Mouse (Mus musculus) hindbrain, embryonic 16.5 days (tissue): ENCODE measurements around the gene Snd1. TPM values are rescaled to one million over a fixed set of nuclear protein-coding genes. Genes with fewer than 3 reads are reported as not detected.

Source experiments
- ATAC-seq: fragments of 200-750 bp; cut with Nextera tagmentation; 2 replicates; pipeline ENCODE4 v1.8.0; 2017; ENCODE audit warnings: moderate TSS enrichment, moderate library complexity
- H3K27ac ChIP-seq: fragments of 300-500 bp; sonication (generic); 2 replicates; pipeline ENCODE4 v1.5.1; 2014; ENCODE audit warnings: low read depth, mild to moderate bottlenecking, control low read depth, low read length, moderate library complexity
- H3K27me3 ChIP-seq: fragments of 300-500 bp; sonication (generic); replicated peaks from 2 replicates; pipeline ENCODE4 v1.6.1; 2014; ENCODE audit warnings: low read length; ENCODE audit not compliant: control insufficient read depth, insufficient read depth
- H3K36me3 ChIP-seq: fragments of 300-500 bp; sonication (generic); 2 replicates; pipeline ENCODE4 v1.6.1; 2014; ENCODE audit warnings: mild to moderate bottlenecking, low read length, moderate library complexity, mixed read lengths; ENCODE audit not compliant: control insufficient read depth, insufficient read depth
- H3K4me1 ChIP-seq: fragments of 300-500 bp; sonication (generic); 2 replicates; pipeline ENCODE4 v1.6.1; 2014; ENCODE audit warnings: low read depth, low read length; ENCODE audit not compliant: control insufficient read depth, insufficient read depth
- H3K4me2 ChIP-seq: fragments of 300-500 bp; sonication (generic); 2 replicates; pipeline ENCODE4 v1.6.1; 2014; ENCODE audit warnings: mild to moderate bottlenecking, low read length, control low read depth, moderate library complexity
- H3K4me3 ChIP-seq: fragments of 300-500 bp; sonication (generic); 2 replicates; pipeline ENCODE4 v1.5.1; 2014; ENCODE audit warnings: mild to moderate bottlenecking, low read length, control low read depth, moderate library complexity
- H3K9ac ChIP-seq: fragments of 300-500 bp; sonication (generic); 2 replicates; pipeline ENCODE4 v1.6.1; 2014; ENCODE audit warnings: low read depth, mild to moderate bottlenecking, control low read depth, low read length, moderate library complexity
- H3K9me3 ChIP-seq: fragments of 300-500 bp; sonication (generic); 2 replicates; pipeline ENCODE4 v1.6.1; 2014; ENCODE audit warnings: mild to moderate bottlenecking, low read length, moderate library complexity; ENCODE audit not compliant: control insufficient read depth
- WGBS: fragments of 180-500 bp; shearing (Covaris S2); extraction: QIAGEN DNeasy Blood & Tissue Kit; methylation state at CpG from one replicate; pipeline ENCODE4 v1.1.7; 2014; 5-methylcytosine and 5-hydroxymethylcytosine counted together
- polyA plus RNA-seq: library from polyadenylated mRNA; unstranded; fragments of >200 nt; fragmentation: Nextera tagmentation; extraction: Ambion mirVana; gene quantifications from 2 replicates; pipeline ENCODE4 v1.2.1, GENCODE M21; 2015

Snd1 gene
- polyA plus RNA-seq, 1 experiment from 2014 or later: 69.7 TPM

- Histone ChIP-seq H3K9ac (no peak overlapping the region), H3K27me3 (no peaks in the 10 kb centered on the region), H3K4me3 (no peak overlapping the region), H3K9me3 (no peaks in the 10 kb centered on the region), H3K4me1 (peaks cover 47% of the 10 kb centered on the region), H3K4me2 (no peak overlapping the region), H3K27ac (no peak overlapping the region), H3K36me3 (no peaks in the 10 kb centered on the region)
- 81% methylated on average over 9 of the region's 9 CpGs for WGBS
- ATAC-seq: no peak
Measured at GRCm38 (mm10) chr6:28850326-28850900, 375.5 kb downstream of the Snd1 start.

DNA sequence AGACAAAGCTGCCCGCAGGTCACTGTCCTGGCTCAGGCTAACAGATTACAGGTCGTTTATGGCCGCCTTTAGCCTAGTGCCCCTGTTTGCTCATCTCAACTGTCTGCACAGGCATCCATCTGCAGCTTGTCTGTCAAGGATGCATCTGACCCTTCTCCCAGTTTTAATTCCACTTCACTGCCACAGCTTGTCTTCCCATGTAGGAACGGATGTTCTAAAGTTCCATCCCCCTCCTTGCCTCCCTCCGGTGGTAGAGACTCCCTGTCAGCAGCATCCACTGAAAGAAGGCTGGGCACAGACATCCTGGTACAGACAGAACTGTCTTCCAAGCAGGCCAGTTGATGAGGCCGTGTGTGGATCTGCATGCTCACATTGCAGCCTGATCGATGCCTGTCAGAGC, 377.4 kb downstream of the Snd1 start:
- no peak overlapping the region for H3K27ac ChIP-seq
- peaks cover 47% of the 10 kb centered on the region for H3K4me1 ChIP-seq
- no peak overlapping the region for H3K9ac ChIP-seq
- 67% methylated on average over 7 of the region's 7 CpGs for WGBS
- no peak overlapping the region for H3K4me3 ChIP-seq
- no peaks in the 10 kb centered on the region for H3K36me3 ChIP-seq
- H3K9me3 ChIP-seq: no peaks in the 10 kb centered on the region
- ATAC-seq: no peak
- no peaks in the 10 kb centered on the region for H3K27me3 ChIP-seq
- H3K4me2 ChIP-seq: no peak overlapping the region

DNA sequence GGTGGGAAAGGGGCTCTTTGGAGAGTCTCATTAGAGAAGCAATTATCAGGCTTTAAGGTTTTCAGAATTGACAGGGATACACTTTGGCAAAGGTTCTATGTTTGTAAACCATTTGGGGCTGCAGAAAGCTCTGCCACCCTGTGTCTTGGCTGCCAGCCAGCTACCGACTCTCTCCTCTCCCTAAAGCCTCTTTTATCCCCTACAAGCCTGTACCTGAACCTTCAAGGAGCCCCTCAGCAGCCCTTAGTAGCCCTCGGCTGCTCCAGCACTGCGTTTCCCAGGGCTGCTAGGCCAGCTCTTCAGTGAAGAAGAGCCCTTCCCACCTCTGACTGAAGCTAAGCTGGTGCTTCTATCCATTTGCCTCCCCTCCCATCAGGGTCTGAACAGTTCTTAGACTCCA, 378.2 kb downstream of the Snd1 start:
- Histone ChIP-seq H3K9me3 (no peaks in the 10 kb centered on the region), H3K27me3 (no peaks in the 10 kb centered on the region), H3K36me3 (no peaks in the 10 kb centered on the region), H3K9ac (0 out of 2 replicates have a peak overlapping the region, but pooled peaks have one; percentile 11), H3K4me3 (no peak overlapping the region), H3K4me2 (no peak overlapping the region), H3K4me1 (peaks cover 42% of the 10 kb centered on the region), H3K27ac (peak overlapping the region; percentile 57)
- 19% methylated on average over 3 of the region's 3 CpGs for WGBS
- 0 out of 2 replicates have a peak, but pooled peaks have one; percentile 15 for ATAC-seq

DNA sequence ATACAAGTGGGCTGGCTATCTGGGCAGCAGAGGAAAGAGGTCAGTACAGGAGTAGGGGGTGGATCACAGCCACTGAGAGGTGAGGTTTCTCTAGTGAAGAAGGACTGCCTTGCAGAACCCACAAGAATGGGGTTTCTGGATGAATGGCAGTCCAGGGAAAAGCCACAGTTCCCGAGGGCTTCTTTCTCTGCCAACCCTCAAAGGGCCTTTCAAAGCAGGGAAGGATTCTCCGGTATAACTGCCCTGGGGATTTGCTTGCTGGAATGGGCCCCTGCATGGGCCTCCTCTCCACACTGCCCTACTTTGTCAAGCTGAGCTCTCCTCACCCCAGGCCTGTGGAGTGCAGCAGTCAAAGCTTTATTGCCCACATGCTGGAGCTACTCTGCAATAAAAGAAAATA, 378.7 kb downstream of the Snd1 start:
- peaks cover 39% of the 10 kb centered on the region for H3K4me1 ChIP-seq
- peak overlapping the region; percentile 57 for H3K27ac ChIP-seq
- H3K9me3 ChIP-seq: no peaks in the 10 kb centered on the region
- no peaks in the 10 kb centered on the region for H3K36me3 ChIP-seq
- H3K4me3 ChIP-seq: no peak overlapping the region
- ATAC-seq: no peak; the same call in 1 of the 2 replicates
- H3K27me3 ChIP-seq: no peaks in the 10 kb centered on the region
- H3K4me2 ChIP-seq: no peak overlapping the region
- 0 out of 2 replicates have a peak overlapping the region, but pooled peaks have one; percentile 21 for H3K9ac ChIP-seq
- WGBS: 17% methylated on average over 2 of the region's 2 CpGs

DNA sequence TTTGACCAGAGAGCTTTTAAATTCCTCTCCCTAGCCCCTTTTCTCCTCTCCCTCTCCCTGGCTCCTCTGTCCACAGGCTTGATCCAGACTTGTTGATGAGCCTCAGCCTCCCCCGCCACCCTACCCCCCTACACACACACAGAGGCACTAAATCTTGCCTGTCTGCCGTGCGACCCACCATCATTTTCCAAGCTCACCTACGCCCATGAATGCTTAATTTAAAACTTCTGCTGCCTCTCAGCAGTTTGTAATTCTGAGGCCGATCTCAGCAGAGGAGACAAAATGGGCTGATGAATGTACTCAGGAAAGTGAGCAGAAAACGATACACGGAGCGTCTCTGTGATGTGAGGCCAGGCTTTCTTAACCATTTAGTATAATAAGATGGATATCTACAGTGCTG, 379.7 kb downstream of the Snd1 start:
- Histone ChIP-seq H3K9me3 (no peaks in the 10 kb centered on the region), H3K4me1 (peaks cover 31% of the 10 kb centered on the region), H3K4me2 (no peak overlapping the region), H3K4me3 (no peak overlapping the region), H3K27ac (no peak overlapping the region; the same call in 1 of the 2 replicates), H3K36me3 (no peaks in the 10 kb centered on the region), H3K9ac (no peak overlapping the region), H3K27me3 (no peaks in the 10 kb centered on the region)
- WGBS: 43% methylated on average over 8 of the region's 8 CpGs
- no peak for ATAC-seq

- Histone ChIP-seq H3K27me3 (no peaks in the 10 kb centered on the region), H3K9ac (no peak overlapping the region), H3K9me3 (no peaks in the 10 kb centered on the region), H3K4me3 (no peak overlapping the region), H3K4me2 (no peak overlapping the region), H3K36me3 (no peaks in the 10 kb centered on the region), H3K4me1 (peaks cover 31% of the 10 kb centered on the region), H3K27ac (no peak overlapping the region; the same call in 1 of the 2 replicates)
- 8% methylated on average over 3 of the region's 3 CpGs for WGBS
- ATAC-seq: no peak
Measured at GRCm38 (mm10) chr6:28855442-28855841, 380.5 kb downstream of the Snd1 start.

- Histone ChIP-seq H3K36me3 (no peaks in the 10 kb centered on the region), H3K4me3 (no peak overlapping the region), H3K27me3 (no peaks in the 10 kb centered on the region), H3K4me2 (no peak overlapping the region), H3K9ac (no peak overlapping the region), H3K27ac (no peak overlapping the region), H3K9me3 (no peaks in the 10 kb centered on the region), H3K4me1 (peaks cover 31% of the 10 kb centered on the region)
- WGBS: 90% methylated on average over 4 of the region's 4 CpGs
- no peak for ATAC-seq
Measured at GRCm38 (mm10) chr6:28856789-28857188, 381.9 kb downstream of the Snd1 start.

GRCm38 (mm10) chr6:28857198-28858180, 382.6 kb downstream of the Snd1 start:
- Histone ChIP-seq H3K9me3 (no peaks in the 10 kb centered on the region), H3K36me3 (no peaks in the 10 kb centered on the region), H3K9ac (no peak overlapping the region), H3K4me2 (no peak overlapping the region), H3K4me3 (no peak overlapping the region), H3K4me1 (peaks cover 30% of the 10 kb centered on the region), H3K27ac (no peak overlapping the region), H3K27me3 (no peaks in the 10 kb centered on the region)
- WGBS: 75% methylated on average over 2 of the region's 2 CpGs
- no peak for ATAC-seq

GRCm38 (mm10) chr6:28859094-28859493, 384.2 kb downstream of the Snd1 start:
- no peak overlapping the region for H3K4me3 ChIP-seq
- no peak for ATAC-seq
- H3K9ac ChIP-seq: no peak overlapping the region
- 90% methylated on average over 2 of the region's 2 CpGs for WGBS
- H3K36me3 ChIP-seq: no peaks in the 10 kb centered on the region
- H3K4me1 ChIP-seq: peaks cover 16% of the 10 kb centered on the region
- H3K4me2 ChIP-seq: no peak overlapping the region
- H3K27ac ChIP-seq: no peak overlapping the region
- H3K9me3 ChIP-seq: no peaks in the 10 kb centered on the region
- no peaks in the 10 kb centered on the region for H3K27me3 ChIP-seq
